Mouse (Mus musculus) hindbrain, embryonic 15.5 days (tissue): ENCODE measurements at regions not wholly inside any gene's neighbourhood (a gene's known extent, or its start where the extent isn't known, plus 50 kb on each side); places are given as distances from the start of the nearest gene placed in this dataset.

Source experiments
- ATAC-seq: fragments of 200-750 bp; cut with Nextera tagmentation; 2 replicates; pipeline ENCODE4 v1.8.0; 2017; ENCODE audit warnings: low read depth, moderate number of reproducible peaks, moderate TSS enrichment; ENCODE audit not compliant: low FRiP score
- H3K27ac ChIP-seq: fragments of 300-500 bp; sonication (generic); replicated peaks from 2 replicates; pipeline ENCODE4 v1.5.1; 2015; ENCODE audit warnings: mild to moderate bottlenecking, inconsistent platforms
- H3K27me3 ChIP-seq: fragments of 300-500 bp; sonication (generic); 2 replicates; pipeline ENCODE4 v1.6.1; 2015; ENCODE audit warnings: control low read depth, inconsistent platforms
- H3K36me3 ChIP-seq: fragments of 300-500 bp; sonication (generic); 2 replicates; pipeline ENCODE4 v1.6.1; 2015; ENCODE audit warnings: control low read depth, inconsistent platforms
- H3K4me1 ChIP-seq: fragments of 300-500 bp; sonication (generic); replicated peaks from 2 replicates; pipeline ENCODE4 v1.6.1; 2015; ENCODE audit warnings: control low read depth, inconsistent platforms
- H3K4me2 ChIP-seq: fragments of 300-500 bp; sonication (generic); 2 replicates; pipeline ENCODE4 v1.6.1; 2015; ENCODE audit warnings: moderate library complexity, mild to moderate bottlenecking, inconsistent platforms
- H3K4me3 ChIP-seq: fragments of 300-500 bp; sonication (generic); 2 replicates; pipeline ENCODE4 v1.5.1; 2015; ENCODE audit warnings: mild to moderate bottlenecking, inconsistent platforms
- H3K9ac ChIP-seq: fragments of 300-500 bp; sonication (generic); 2 replicates; pipeline ENCODE4 v1.6.1; 2015; ENCODE audit warnings: inconsistent platforms
- H3K9me3 ChIP-seq: fragments of 300-500 bp; sonication (generic); 2 replicates; pipeline ENCODE4 v1.6.1; 2016; ENCODE audit warnings: control low read depth, inconsistent platforms
- WGBS: fragments of 180-500 bp; shearing (Covaris S2); methylation state at CpG from one replicate; pipeline ENCODE4 v1.1.7; 2015; 5-methylcytosine and 5-hydroxymethylcytosine counted together

DNA sequence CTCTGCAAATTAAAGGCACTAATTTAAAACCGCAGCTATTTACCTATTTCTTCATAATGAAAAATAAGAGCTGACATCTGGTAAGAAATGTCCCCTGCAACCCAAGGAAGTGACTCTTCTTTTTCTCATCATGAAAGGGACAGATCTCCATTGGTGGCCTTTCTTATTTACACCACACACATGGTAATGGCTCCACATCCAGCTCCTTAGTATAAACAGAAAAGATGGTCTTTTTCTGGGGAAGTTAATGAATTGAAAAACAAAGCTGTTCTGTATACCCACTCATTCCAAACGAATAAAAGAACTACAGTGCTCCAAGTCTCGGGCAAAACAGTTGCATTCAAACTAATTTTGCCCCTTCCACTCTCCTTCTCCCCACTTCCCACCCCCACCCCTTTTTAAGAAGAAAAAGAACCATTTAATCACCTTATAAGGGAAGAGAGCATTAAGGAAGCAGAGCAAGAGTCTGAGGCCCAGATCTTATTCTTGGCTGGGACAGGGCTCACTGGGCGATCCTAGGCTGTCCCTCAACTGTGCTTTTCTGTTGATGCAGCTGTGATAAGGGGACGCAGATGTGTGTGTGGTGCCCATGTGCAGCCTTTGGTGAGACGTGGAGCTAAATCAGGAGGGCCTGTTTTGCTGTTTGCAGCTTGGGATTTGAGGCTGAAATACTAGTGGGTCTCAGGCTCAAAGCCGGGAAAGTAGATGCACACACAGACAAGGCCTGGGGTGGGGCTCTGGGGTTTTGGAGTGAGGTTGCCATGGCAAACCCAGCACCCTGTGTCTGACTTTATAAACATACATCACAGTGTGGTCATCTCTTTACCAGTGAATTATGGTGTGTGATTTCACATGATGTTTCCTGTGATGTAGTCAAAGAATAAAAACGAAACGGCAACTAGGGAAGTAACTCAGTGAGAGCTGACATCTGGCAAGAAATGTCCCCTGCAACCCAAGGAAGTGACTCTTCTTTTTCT is 113.6 kb upstream of the Ercc6l2 start:
- H3K27ac ChIP-seq: 0 out of 2 replicates have a peak overlapping the region, but pooled peaks have one; percentile 31
- 39% methylated on average over 9 of the region's 9 CpGs for WGBS
- ATAC-seq: no peak
- H3K4me3 ChIP-seq: no peak overlapping the region
- no peak overlapping the region for H3K4me2 ChIP-seq
- no peaks in the 10 kb centered on the region for H3K9me3 ChIP-seq
- H3K27me3 ChIP-seq: no peaks in the 10 kb centered on the region
- no peaks in the 10 kb centered on the region for H3K4me1 ChIP-seq
- H3K36me3 ChIP-seq: no peaks in the 10 kb centered on the region
- H3K9ac ChIP-seq: no peak overlapping the region

DNA sequence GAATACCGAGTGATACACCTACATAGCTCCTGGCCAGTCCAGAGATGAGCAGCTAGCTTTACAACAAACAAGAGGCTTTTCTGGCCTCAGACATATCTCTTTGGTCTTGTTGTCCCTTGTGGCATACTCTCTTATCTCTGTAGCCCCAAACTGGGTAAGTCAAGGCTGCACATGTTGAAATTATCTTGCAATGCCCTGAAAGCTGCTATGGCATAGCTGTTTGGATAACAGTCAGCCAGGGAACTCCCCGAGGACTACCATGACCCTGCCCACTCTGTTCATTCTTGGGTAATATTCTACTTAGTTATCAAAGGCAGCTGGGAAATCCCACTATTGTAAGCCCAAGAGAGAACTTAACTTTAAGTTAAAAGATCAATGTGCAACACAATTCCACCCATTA is 106.5 kb upstream of the Ercc6l2 start:
- Histone ChIP-seq H3K4me1 (no peaks in the 10 kb centered on the region), H3K9me3 (no peaks in the 10 kb centered on the region), H3K4me3 (no peak overlapping the region), H3K27ac (no peak overlapping the region), H3K36me3 (no peaks in the 10 kb centered on the region), H3K27me3 (no peaks in the 10 kb centered on the region), H3K9ac (no peak overlapping the region), H3K4me2 (no peak overlapping the region)
- no peak for ATAC-seq
- 91% methylated on average over 2 of the region's 2 CpGs for WGBS

DNA sequence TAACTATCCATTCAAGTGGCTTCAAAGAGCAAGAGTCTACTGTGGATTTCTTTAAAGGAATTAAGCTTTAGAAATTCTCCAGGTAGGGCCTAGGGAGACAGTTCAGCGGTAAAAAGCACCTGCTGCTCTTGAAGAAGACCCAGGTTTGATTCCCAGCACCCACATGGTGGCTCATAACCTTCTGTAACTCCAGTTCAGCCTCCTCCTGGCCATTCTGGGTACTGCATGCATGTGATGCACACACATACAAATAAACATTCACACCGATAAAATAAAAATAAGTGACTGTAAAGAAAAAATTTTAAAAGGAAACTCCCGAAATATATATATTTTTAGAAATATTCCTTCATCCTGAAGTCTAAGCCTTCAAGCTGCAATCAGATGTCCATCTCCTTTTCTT is 101.9 kb upstream of the Ercc6l2 start:
- no peak for ATAC-seq
- Histone ChIP-seq H3K4me2 (no peak overlapping the region), H3K9me3 (no peaks in the 10 kb centered on the region), H3K4me3 (no peak overlapping the region), H3K9ac (no peak overlapping the region), H3K27me3 (no peaks in the 10 kb centered on the region), H3K4me1 (no peaks in the 10 kb centered on the region), H3K36me3 (no peaks in the 10 kb centered on the region), H3K27ac (no peak overlapping the region)
- WGBS: 91% methylated on average over 3 of the region's 3 CpGs

DNA sequence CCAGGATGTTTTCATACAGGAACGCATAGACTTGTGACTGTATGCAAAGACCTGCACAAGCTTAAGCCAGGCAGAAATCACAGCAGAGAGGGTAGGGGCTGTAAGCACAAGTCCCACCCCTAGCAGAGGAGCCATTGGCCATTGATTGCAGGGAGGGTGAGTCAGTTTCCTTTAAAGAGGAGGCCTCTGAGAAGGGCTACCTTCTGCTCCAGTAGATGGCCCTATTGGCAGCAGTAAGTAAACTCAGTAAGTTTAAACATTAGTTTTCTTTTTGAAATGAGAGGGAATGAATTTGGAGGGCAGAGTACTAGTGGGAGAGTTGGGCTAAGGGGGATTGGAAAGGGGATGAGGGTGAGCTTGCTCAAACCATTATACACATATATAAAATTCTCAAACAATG is 98.5 kb upstream of the Ercc6l2 start:
- H3K9me3 ChIP-seq: no peaks in the 10 kb centered on the region
- 100% methylated on average over 1 of the region's 1 CpGs for WGBS
- no peak overlapping the region for H3K27ac ChIP-seq
- H3K27me3 ChIP-seq: no peaks in the 10 kb centered on the region
- H3K9ac ChIP-seq: no peak overlapping the region
- ATAC-seq: no peak
- 0 out of 2 replicates have a peak, but pooled peaks cover 4% of the 10 kb centered on the region for H3K4me1 ChIP-seq
- H3K4me3 ChIP-seq: no peak overlapping the region
- H3K4me2 ChIP-seq: no peak overlapping the region
- no peaks in the 10 kb centered on the region for H3K36me3 ChIP-seq

DNA sequence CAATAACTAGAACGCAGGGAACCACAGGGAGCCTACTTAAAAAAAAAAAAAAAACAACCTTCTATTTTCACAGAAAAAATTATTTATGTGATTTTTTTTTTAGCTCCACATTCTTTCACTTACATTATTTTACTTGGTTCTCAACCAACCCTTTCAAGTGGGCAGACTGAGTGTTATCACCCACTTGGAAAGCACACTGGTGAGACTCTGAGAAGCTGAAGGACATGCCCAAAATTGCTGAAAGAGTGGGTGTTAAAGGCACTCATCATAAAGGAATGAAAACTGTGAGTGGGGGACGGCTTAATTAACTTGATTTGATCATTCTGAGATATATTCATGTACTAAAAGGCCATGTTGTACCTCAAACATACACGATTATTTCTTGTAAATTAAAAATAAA is 97.8 kb upstream of the Ercc6l2 start:
- WGBS: 90% methylated on average over 3 of the region's 3 CpGs
- H3K9ac ChIP-seq: no peak overlapping the region
- H3K4me1 ChIP-seq: 0 out of 2 replicates have a peak, but pooled peaks cover 4% of the 10 kb centered on the region
- no peaks in the 10 kb centered on the region for H3K36me3 ChIP-seq
- H3K4me3 ChIP-seq: no peak overlapping the region
- H3K9me3 ChIP-seq: no peaks in the 10 kb centered on the region
- ATAC-seq: no peak
- no peak overlapping the region for H3K27ac ChIP-seq
- no peak overlapping the region for H3K4me2 ChIP-seq
- H3K27me3 ChIP-seq: no peaks in the 10 kb centered on the region

DNA sequence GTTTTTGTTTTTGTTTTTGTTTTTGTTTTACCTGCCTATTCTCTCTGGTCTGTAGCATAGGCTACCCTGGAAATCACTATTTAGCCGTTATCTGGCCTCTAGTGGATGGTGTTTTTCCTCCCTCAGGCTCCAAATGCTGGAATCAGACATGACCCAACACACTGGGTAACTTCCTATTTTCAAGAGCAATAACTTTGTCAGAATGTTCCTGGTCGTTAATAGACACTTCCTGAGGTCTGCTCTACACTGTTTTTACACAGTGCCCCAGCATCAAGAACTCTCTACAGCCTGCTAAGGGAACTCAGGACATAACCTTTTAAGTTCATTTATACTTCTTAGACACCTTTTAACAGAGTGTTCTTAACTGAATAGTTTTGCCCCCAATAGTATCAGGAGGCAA is 96.3 kb upstream of the Ercc6l2 start:
- Histone ChIP-seq H3K4me2 (no peak overlapping the region), H3K27ac (no peak overlapping the region), H3K4me3 (no peak overlapping the region), H3K27me3 (no peaks in the 10 kb centered on the region), H3K9ac (no peak overlapping the region), H3K36me3 (no peaks in the 10 kb centered on the region), H3K9me3 (no peaks in the 10 kb centered on the region), H3K4me1 (0 out of 2 replicates have a peak, but pooled peaks cover 4% of the 10 kb centered on the region)
- 76% methylated on average over 2 of the region's 2 CpGs for WGBS
- ATAC-seq: no peak

DNA sequence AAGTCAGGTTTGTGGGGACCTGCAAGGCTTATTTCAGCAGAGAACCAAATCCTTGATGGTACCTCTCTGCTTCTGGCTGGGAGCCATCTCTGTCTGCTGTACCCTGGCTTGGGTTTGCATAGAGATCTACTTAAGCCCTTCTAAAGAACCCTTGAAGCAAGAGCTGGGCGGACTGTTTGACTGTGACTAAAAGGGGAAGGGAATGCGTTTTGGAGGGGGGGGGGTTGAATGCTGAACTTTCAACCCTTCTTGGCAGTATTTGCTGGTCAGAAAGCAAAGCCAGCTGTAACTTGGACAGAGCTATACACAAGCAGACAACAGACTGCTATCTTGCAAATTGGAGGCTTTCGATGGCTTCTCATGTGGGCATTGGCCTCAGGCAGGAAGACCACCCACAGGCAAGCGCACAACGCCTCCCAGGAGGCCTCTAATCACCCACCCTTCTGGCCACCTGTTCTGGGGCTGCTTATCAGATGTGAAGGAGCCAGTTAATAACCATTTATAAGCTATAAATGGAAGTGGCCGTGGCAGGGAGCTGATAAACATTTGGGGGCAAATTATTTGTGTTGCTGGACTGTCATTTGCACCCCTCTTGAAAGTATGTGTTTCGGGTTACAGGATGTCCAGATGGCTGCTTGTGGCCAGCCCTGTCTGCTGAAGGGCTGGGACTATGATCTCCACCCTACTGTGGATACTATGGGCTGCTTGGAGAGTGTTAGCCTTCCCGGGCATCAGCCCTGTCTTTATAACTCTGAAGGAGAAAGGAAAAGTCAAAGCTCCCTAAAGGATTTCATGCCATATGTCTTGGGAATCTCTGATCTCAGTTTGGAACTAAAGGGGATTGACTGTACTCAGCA is 95.5 kb upstream of the Ercc6l2 start:
- no peaks in the 10 kb centered on the region for H3K27me3 ChIP-seq
- no peak overlapping the region for H3K9ac ChIP-seq
- no peaks in the 10 kb centered on the region for H3K36me3 ChIP-seq
- no peak overlapping the region for H3K4me3 ChIP-seq
- WGBS: 33% methylated on average over 8 of the region's 8 CpGs
- ATAC-seq: peak; percentile 72
- H3K9me3 ChIP-seq: no peaks in the 10 kb centered on the region
- H3K4me1 ChIP-seq: 0 out of 2 replicates have a peak, but pooled peaks cover 4% of the 10 kb centered on the region
- H3K27ac ChIP-seq: no peak overlapping the region
- no peak overlapping the region for H3K4me2 ChIP-seq

DNA sequence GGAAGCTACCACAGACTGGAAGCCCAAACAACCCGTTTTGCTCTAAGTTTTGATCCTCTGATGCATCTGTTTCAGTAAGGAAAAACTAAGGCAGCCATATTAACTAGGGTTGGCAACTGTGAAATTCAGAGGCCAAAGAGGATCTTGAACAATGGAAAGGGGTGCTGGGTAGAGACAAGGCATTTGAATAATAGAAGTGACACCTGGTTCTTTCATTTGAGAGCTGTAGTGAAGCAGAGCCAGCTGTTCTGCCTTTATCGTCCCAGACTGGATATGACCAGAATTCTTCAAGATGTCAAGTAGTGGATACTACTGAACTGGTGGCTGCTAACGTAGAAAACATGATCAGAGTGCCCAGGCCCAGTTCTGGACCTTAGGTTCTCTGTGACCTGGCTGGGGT is 94.4 kb upstream of the Ercc6l2 start:
- Histone ChIP-seq H3K4me1 (0 out of 2 replicates have a peak, but pooled peaks cover 4% of the 10 kb centered on the region), H3K9ac (no peak overlapping the region), H3K9me3 (no peaks in the 10 kb centered on the region), H3K27ac (no peak overlapping the region), H3K36me3 (no peaks in the 10 kb centered on the region), H3K27me3 (no peaks in the 10 kb centered on the region), H3K4me2 (no peak overlapping the region), H3K4me3 (no peak overlapping the region)
- WGBS: 79% methylated on average over 3 of the region's 3 CpGs
- no peak for ATAC-seq

DNA sequence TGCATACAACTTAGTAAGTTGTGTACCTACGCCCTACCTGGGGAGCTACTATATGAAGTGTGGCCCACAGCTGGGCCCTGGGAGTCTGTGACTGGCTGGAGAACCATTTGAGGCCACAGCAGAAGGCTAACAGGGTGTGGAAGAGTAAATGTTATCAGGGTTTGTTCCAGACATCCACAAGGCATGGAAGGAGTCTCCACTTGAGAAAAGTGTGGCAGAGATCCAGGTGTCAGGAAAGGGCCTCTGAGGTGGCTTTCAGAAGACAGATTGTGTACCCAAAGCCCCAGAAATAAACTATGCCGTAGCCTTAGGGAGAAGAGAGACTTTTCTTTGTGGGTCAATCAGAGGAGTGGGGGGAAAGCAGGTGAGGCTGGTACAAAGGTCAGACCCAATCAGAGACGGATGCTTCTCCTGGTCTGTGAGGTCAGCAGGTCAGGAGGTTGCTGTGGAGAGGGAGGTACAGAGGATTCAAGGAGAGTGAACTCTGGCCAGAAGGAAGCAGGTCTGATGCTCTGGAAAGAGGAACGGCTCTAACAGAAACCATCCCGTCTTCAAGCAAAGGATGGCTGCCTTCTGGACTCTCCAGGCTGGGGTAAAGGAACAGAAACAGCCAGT is 93.9 kb upstream of the Ercc6l2 start:
- H3K9me3 ChIP-seq: no peaks in the 10 kb centered on the region
- H3K4me3 ChIP-seq: no peak overlapping the region
- WGBS: 87% methylated on average over 5 of the region's 5 CpGs
- H3K36me3 ChIP-seq: no peaks in the 10 kb centered on the region
- H3K4me1 ChIP-seq: peaks cover 4% of the 10 kb centered on the region; the same call in 1 of the 2 replicates
- no peak overlapping the region for H3K9ac ChIP-seq
- H3K27ac ChIP-seq: no peak overlapping the region
- no peak overlapping the region for H3K4me2 ChIP-seq
- no peak for ATAC-seq
- no peaks in the 10 kb centered on the region for H3K27me3 ChIP-seq

DNA sequence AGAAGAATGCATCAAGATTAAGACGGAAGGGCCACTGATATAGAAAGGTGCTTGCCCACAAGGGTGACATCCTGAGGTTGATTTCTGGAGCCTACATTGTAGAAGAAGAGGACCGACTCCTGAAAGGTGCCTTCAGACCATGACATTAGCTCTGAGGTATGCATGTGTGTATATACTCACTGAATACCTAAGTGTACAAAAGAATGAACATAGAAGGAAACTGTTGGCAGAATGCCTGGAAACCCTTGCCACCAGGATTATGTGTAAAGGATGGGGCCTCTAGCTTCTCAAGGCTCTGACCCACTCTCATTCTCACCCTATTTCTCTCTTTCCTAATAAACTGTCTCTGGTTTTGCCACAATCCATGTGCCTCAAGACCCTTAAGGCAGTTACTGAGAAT is 90.7 kb upstream of the Ercc6l2 start:
- Histone ChIP-seq H3K36me3 (no peaks in the 10 kb centered on the region), H3K4me2 (no peak overlapping the region), H3K27ac (no peak overlapping the region), H3K9ac (no peak overlapping the region), H3K4me1 (peaks cover 4% of the 10 kb centered on the region; the same call in 1 of the 2 replicates), H3K4me3 (no peak overlapping the region), H3K27me3 (no peaks in the 10 kb centered on the region), H3K9me3 (no peaks in the 10 kb centered on the region)
- ATAC-seq: no peak
- 93% methylated on average over 2 of the region's 2 CpGs for WGBS

DNA sequence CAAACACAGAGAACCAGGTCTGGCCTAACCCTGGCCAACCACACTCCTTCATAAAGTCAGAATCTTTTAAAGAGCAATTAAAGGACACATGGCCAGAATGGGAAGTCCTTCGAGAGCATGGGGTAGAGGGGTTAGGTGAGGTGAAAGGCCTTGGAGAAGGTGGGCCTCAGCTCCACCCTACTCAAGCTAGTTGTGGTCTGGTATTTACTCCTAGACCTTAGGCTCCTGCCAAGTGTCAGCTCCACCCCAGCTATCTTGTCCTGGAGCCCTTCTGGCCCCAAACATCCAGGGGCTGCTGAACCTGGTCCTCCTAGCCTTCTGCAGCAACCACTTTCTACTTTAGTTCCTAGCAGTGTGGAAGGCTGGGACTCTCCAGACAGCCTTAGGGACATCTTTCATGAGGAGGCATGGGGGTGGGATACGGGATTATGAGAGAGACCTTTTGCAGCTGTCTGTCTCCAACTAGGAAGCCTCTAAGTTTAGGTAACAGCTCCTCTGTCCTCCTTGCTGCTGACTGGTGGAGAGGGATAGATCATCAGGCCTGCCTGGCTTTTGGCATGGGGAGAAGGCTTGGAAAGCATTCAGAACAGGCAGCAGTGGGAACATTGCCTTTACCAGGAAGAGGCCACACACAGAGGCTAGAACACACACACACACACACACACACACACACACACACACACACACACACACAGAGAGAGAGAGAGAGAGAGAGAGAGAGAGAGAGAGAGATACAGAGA is 90.0 kb upstream of the Ercc6l2 start:
- peak; percentile 30; the same call in 1 of the 2 replicates for ATAC-seq
- WGBS: 82% methylated on average over 2 of the region's 2 CpGs

More for the DNA sequence above, 90.0 kb upstream of the Ercc6l2 start:
- Histone ChIP-seq H3K9me3 (no peaks in the 10 kb centered on the region), H3K4me3 (no peak overlapping the region), H3K36me3 (no peaks in the 10 kb centered on the region), H3K4me2 (no peak overlapping the region), H3K9ac (no peak overlapping the region), H3K4me1 (no peaks in the 10 kb centered on the region; the same call in 1 of the 2 replicates), H3K27me3 (no peaks in the 10 kb centered on the region), H3K27ac (no peak overlapping the region)
